Mouse (Mus musculus) kidney, adult 2 months (tissue): ENCODE data around the gene Pttg1. TPM values are rescaled to one million over a fixed set of nuclear protein-coding genes. Genes with fewer than 3 reads are reported as not detected.

Source experiments
- DNase-seq: peaks from one replicate; pipeline ENCODE4 v3.0.0; 2021
- H3K27ac ChIP-seq: fragments of 200-500 bp; 2 replicates; pipeline ENCODE4 v1.5.1; 2012; ENCODE audit warnings: low read depth, low read length, control low read depth, inconsistent platforms; ENCODE audit not compliant: insufficient read depth
- H3K27me3 ChIP-seq: fragments of 200-500 bp; replicated peaks from 2 replicates; pipeline ENCODE4 v1.6.1; 2012; ENCODE audit warnings: mild to moderate bottlenecking, moderate library complexity, low read length, inconsistent platforms; ENCODE audit not compliant: control insufficient read depth, insufficient read depth
- H3K36me3 ChIP-seq: fragments of 200-500 bp; 2 replicates; pipeline ENCODE4 v1.6.1; 2012; ENCODE audit warnings: mild to moderate bottlenecking, moderate library complexity, low read length, inconsistent platforms; ENCODE audit not compliant: control insufficient read depth, insufficient read depth
- H3K4me1 ChIP-seq: fragments of 200-500 bp; 2 replicates; pipeline ENCODE4 v1.6.1; 2011; ENCODE audit warnings: low read length; ENCODE audit not compliant: control insufficient read depth, insufficient read depth
- H3K4me3 ChIP-seq: fragments of 200-500 bp; 2 replicates; pipeline ENCODE4 v1.5.1; 2011; ENCODE audit warnings: mild to moderate bottlenecking, low read depth, low read length, control low read depth; ENCODE audit not compliant: insufficient read depth
- CTCF ChIP-seq: fragments of 200-500 bp; conservative IDR thresholded peaks from 2 replicates; pipeline ENCODE4 v1.5.1; 2011; ENCODE audit warnings: low read depth, mild to moderate bottlenecking, control low read depth, low read length, moderate library complexity, mixed read lengths; ENCODE audit not compliant: insufficient read depth, insufficient read length
- POLR2A ChIP-seq: fragments of 200-500 bp; IDR thresholded peaks from one replicate; pipeline ENCODE4 v1.6.1; 2011; ENCODE audit warnings: low read depth, low read length, control low read depth
- WGBS: fragments of 180-500 bp; shearing (Covaris S2); methylation state at CpG from one replicate; pipeline ENCODE4 v1.1.7; 2018; 5-methylcytosine and 5-hydroxymethylcytosine counted together
- polyA plus RNA-seq: library from polyadenylated mRNA; depleted of rRNA; stranded (reverse); fragments of >200 nt; gene quantifications from 2 replicates; pipeline ENCODE4 v1.2.3, GENCODE M21; 2012; rRNA removed

Gene Pttg1
- 33.6 and 45.4 TPM in 2 replicates for polyA plus RNA-seq

GRCm38 (mm10) chr11:43425824-43426413 is at the start of gene Pttg1:
Gene Pttg1 (minus strand): TSS chr11:43426251.
- no peaks in the 10 kb centered on the region for H3K27me3 ChIP-seq
- DNase-seq: peak; percentile 94
- peak within 1 kb of the TSS; percentile 96 for H3K27ac ChIP-seq
- H3K4me1 ChIP-seq: peaks cover 11% of the 10 kb centered on the region
- H3K4me3 ChIP-seq: peak within 1 kb of the TSS; percentile 76
- TF ChIP-seq CTCF (no peak), POLR2A (peak; percentile 96)
- WGBS: 2% methylated on average over 27 of the region's 27 CpGs
- H3K36me3 ChIP-seq: no peaks in the 10 kb centered on the region; the same call in 1 of the 2 replicates

- Histone ChIP-seq H3K27ac (0 out of 2 replicates have a peak within 1 kb of the TSS, but pooled peaks have one; percentile 37), H3K27me3 (no peaks in the 10 kb centered on the region; the same call in 1 of the 2 replicates), H3K4me1 (no peaks in the 10 kb centered on the region), H3K4me3 (peak within 1 kb of the TSS; percentile 80), H3K36me3 (no peaks in the 10 kb centered on the region)
- WGBS: 4% methylated on average over 24 of the region's 24 CpGs
- TF ChIP-seq POLR2A: no peak
- no peak for TF ChIP-seq CTCF
- peak; percentile 40 for DNase-seq
These were observed 48.2 kb upstream of the Pttg1 start, which contains the start of gene C1qtnf2 for GRCm38 (mm10) chr11:43474225-43474774. Gene C1qtnf2 (plus strand): TSS chr11:43474276.

- Histone ChIP-seq H3K4me3 (peak overlapping the region; percentile 22), H3K27me3 (no peaks in the 10 kb centered on the region; the same call in 1 of the 2 replicates), H3K27ac (0 out of 2 replicates have a peak overlapping the region, but pooled peaks have one; percentile 37), H3K36me3 (no peaks in the 10 kb centered on the region), H3K4me1 (no peaks in the 10 kb centered on the region)
- WGBS: 51% methylated on average over 15 of the region's 15 CpGs
- no peak for DNase-seq
- no peak for TF ChIP-seq CTCF
- no peak for TF ChIP-seq POLR2A
These were observed 47.7 kb upstream of the Pttg1 start for GRCm38 (mm10) chr11:43473635-43474224.

DNA sequence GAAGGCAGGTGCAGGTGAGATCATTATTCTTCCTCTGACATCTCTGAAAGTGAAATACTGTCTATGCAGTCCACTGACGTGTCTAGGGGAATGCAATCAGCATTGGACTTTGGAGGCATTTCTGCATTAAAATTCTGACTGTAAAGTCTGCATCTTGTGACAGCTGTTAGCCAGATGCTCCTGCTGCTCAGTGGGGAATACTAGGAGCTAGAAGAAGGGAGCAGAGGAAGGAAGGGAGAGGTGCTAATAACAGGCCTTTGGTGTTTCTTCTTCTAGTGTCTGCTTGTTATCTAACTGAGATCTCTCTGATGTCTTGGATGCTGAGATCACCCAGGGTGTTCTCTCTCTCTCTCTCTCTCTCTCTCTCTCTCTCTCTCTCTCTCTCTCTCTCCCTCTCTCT is 47.1 kb upstream of the Pttg1 start:
- TF ChIP-seq CTCF (no peak), POLR2A (no peak)
- no peak for DNase-seq
- H3K4me3 ChIP-seq: no peak overlapping the region
- no peaks in the 10 kb centered on the region; the same call in 1 of the 2 replicates for H3K27me3 ChIP-seq
- WGBS: 69% methylated on average over 1 of the region's 1 CpGs
- H3K4me1 ChIP-seq: no peaks in the 10 kb centered on the region
- H3K36me3 ChIP-seq: no peaks in the 10 kb centered on the region
- H3K27ac ChIP-seq: no peak overlapping the region

DNA sequence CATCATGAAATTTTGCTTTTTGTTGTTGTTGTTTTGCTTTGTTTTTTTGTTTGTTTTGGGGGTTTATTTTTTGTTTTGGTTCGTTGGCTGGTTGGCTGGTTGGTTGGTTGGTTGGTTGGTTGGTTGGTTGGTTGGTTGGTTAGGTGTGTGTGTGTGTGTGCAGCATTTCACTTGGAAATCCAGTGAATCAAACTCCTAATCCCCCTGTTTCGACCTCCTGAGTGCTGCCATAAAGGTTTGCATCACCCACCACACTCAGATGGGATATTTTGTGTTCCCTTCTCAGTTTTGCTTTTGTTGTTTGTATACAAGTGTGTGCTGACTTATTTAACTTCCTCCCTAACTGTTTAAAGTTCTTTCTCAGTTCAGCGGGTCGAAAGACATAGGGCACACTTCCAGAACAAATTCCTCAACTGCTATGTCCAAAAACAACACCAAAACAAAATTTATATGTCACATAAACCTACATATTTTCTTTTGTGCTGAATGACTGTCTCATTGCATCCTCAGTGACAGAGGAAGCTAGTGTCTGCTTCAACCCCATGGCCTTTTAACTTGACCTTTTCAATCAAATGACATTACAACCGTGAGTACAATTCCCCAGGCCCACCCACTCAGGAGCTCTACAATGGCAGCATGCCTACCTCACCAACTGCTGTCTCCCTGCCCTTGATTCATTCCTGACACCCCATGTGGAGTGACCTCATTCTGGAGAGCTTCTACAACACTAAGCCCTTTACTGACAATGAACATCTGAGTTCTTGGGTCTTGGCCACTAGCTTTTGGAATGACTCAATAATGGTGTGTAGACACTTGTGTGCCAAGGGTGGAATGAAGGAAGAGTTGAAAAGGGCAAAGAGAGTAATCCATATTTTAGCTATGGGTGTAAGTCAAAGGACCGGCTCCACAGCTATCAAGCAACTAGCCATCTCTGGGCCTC is 45.1 kb upstream of the Pttg1 start:
- Histone ChIP-seq H3K27me3 (no peaks in the 10 kb centered on the region; the same call in 1 of the 2 replicates), H3K27ac (peak overlapping the region; percentile 39; the same call in 1 of the 2 replicates), H3K36me3 (no peaks in the 10 kb centered on the region), H3K4me3 (no peak overlapping the region), H3K4me1 (no peaks in the 10 kb centered on the region)
- peak; percentile 39 for DNase-seq
- 52% methylated on average over 6 of the region's 6 CpGs for WGBS
- TF ChIP-seq POLR2A (no peak), CTCF (no peak)

- Histone ChIP-seq H3K4me3 (no peak overlapping the region), H3K27ac (peak overlapping the region; percentile 71; the same call in 1 of the 2 replicates), H3K4me1 (no peaks in the 10 kb centered on the region), H3K27me3 (no peaks in the 10 kb centered on the region; the same call in 1 of the 2 replicates), H3K36me3 (no peaks in the 10 kb centered on the region)
- peak; percentile 70 for DNase-seq
- TF ChIP-seq POLR2A (no peak), CTCF (no peak)
- WGBS: 48% methylated on average over 5 of the region's 5 CpGs
These were observed 44.1 kb upstream of the Pttg1 start for GRCm38 (mm10) chr11:43470118-43470517.
